Mouse (Mus musculus) heart, embryonic 11.5 days (tissue): ENCODE measurements around the gene Cdkn2aipnl. TPM values are rescaled to one million over a fixed set of nuclear protein-coding genes. Genes with fewer than 3 reads are reported as not detected.
A peak's percentile ranks its signal among the peaks of the same experiment; 100 is the strongest.

Experiments used
- ATAC-seq: fragments of 200-750 bp; cut with Nextera tagmentation; replicated peaks from 2 replicates; pipeline ENCODE4 v1.8.0; 2017; ENCODE audit warnings: moderate library complexity; ENCODE audit not compliant: insufficient number of reproducible peaks, low FRiP score, low TSS enrichment
- H3K27ac ChIP-seq: fragments of 300-500 bp; sonication (generic); 2 replicates; pipeline ENCODE4 v1.5.1; 2014; ENCODE audit warnings: mild to moderate bottlenecking, low read depth, low read length
- H3K27me3 ChIP-seq: fragments of 300-500 bp; sonication (generic); 2 replicates; pipeline ENCODE4 v1.6.1; 2014; ENCODE audit warnings: mild to moderate bottlenecking, low read length, mixed read lengths; ENCODE audit not compliant: control insufficient read depth, insufficient read depth
- H3K36me3 ChIP-seq: fragments of 300-500 bp; sonication (generic); 2 replicates; pipeline ENCODE4 v1.6.1; 2014; ENCODE audit warnings: mild to moderate bottlenecking, low read length, moderate library complexity, mixed read lengths; ENCODE audit not compliant: control insufficient read depth, insufficient read depth
- H3K4me1 ChIP-seq: fragments of 300-500 bp; sonication (generic); 2 replicates; pipeline ENCODE4 v1.6.1; 2014; ENCODE audit warnings: low read length; ENCODE audit not compliant: control insufficient read depth, insufficient read depth
- H3K4me2 ChIP-seq: fragments of 300-500 bp; sonication (generic); 2 replicates; pipeline ENCODE4 v1.6.1; 2014; ENCODE audit warnings: mild to moderate bottlenecking, moderate library complexity
- H3K4me3 ChIP-seq: fragments of 300-500 bp; sonication (generic); 2 replicates; pipeline ENCODE4 v1.5.1; 2014; ENCODE audit warnings: low read depth, low read length
- H3K9ac ChIP-seq: fragments of 300-500 bp; sonication (generic); 2 replicates; pipeline ENCODE4 v1.6.1; 2014; ENCODE audit warnings: mild to moderate bottlenecking, low read depth, low read length, moderate library complexity
- H3K9me3 ChIP-seq: fragments of 300-500 bp; sonication (generic); replicated peaks from 2 replicates; pipeline ENCODE4 v1.6.1; 2016; ENCODE audit warnings: low read length; ENCODE audit not compliant: control insufficient read depth
- WGBS: fragments of 180-500 bp; shearing (Covaris S2); extraction: QIAGEN DNeasy Blood & Tissue Kit; methylation state at CpG from one replicate; pipeline ENCODE4 v1.1.7; 2014; ENCODE audit not compliant: insufficient replicate concordance; 5-methylcytosine and 5-hydroxymethylcytosine counted together
- polyA plus RNA-seq: library from polyadenylated mRNA; unstranded; fragments of >200 nt; fragmentation: Nextera tagmentation; extraction: Ambion mirVana; gene quantifications from 2 replicates; pipeline ENCODE4 v1.2.1, GENCODE M21; 2014

The Cdkn2aipnl gene
- polyA plus RNA-seq, 1 experiment from 2014 or later, result 78.3 TPM

DNA sequence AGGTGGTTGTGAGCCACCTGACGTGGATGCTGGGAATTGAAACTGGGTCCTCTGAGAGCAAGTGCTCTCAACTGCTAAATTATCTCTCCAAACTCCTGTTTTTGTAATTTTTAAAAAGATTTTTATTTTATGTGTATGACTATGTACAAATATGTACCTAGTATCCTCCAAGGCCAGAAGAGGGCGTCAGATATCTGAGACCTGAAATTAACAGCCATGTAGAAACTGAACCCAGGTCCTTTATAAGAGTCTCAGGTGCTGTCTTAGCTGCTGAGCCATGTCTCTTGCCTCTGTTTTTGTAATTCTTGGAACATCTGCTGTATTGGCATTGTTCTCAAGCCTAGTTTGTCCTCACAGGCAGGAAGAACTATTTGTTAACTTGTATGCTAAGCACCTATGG, 2.0 kb downstream of the Cdkn2aipnl start:
- H3K4me2 ChIP-seq, result no peak overlapping the region
- WGBS, result 84% methylated on average over 2 of the region's 2 CpGs
- H3K4me3 ChIP-seq, result no peak overlapping the region
- peaks cover 4% of the 10 kb centered on the region; the same call in 1 of the 2 replicates for H3K4me1 ChIP-seq
- peaks cover 30% of the 10 kb centered on the region for H3K36me3 ChIP-seq
- no peaks in the 10 kb centered on the region for H3K27me3 ChIP-seq
- no peak overlapping the region for H3K27ac ChIP-seq
- no peak for ATAC-seq
- H3K9me3 ChIP-seq, result no peaks in the 10 kb centered on the region
- no peak overlapping the region for H3K9ac ChIP-seq

DNA sequence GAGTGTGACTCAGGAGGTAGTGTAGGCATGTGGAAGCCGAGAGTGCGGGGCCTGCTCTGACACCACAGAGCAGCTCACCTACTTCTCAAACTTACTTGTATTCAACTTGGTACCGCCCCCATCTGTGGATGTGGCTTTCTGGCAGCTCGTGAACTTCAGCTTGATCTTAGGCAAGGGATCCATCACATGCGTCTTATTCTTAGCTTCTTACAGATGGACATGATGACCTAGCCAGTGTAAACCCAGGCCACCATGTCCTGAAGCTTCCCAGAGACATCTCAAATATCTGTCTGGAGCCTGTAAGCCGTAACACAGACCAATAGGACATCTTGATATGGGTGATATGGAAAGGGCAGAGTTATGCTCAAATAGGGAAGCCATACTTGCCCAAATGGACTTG, 4.2 kb downstream of the Cdkn2aipnl start:
- H3K27me3 ChIP-seq, result no peaks in the 10 kb centered on the region
- H3K4me2 ChIP-seq, result no peak overlapping the region
- H3K4me1 ChIP-seq, result peaks cover 4% of the 10 kb centered on the region; the same call in 1 of the 2 replicates
- H3K9me3 ChIP-seq, result no peaks in the 10 kb centered on the region
- H3K9ac ChIP-seq, result no peak overlapping the region
- ATAC-seq, result no peak
- H3K4me3 ChIP-seq, result no peak overlapping the region
- peaks cover 35% of the 10 kb centered on the region for H3K36me3 ChIP-seq
- WGBS, result 91% methylated on average over 6 of the region's 6 CpGs
- H3K27ac ChIP-seq, result no peak overlapping the region

DNA sequence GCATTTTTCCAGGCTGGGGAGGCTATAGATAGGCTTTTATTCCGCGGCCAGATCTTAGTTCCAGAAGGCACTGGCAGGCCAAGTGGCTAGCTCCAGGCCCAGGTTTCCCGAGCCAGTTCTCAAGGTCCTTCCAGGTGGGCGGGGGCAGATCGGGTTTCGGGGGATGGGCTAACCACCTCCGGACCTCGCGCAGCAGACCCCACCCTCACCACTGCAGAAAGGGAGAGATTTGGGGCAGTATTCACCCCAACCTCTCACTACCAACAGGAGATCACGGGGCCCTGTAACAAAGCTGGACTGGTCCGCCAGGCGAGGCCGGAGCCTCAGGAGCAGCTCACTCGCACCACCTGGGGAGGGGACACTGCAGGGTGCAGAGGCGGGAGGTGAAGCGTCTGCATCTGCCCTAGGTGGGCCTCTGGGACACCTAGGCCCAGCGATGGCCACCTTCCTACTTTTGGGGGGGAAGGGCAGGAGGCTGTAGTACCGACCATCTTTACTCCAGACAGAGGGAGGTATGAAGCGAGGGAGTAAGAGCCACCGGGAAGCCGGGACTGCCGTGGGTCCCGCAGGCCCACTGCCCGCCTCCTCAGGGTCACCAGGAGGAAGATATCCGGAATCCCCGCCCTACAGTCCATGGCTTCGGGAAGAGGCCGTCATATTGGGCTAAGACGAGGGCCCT, 32.3 kb downstream of the Cdkn2aipnl start:
- under 1% methylated on average over 29 of the region's 29 CpGs for WGBS
- Histone ChIP-seq H3K9me3 (no peaks in the 10 kb centered on the region), H3K27ac (peak overlapping the region; percentile 94), H3K9ac (peak overlapping the region; percentile 98), H3K4me2 (peak overlapping the region; percentile 83), H3K36me3 (peaks cover 16% of the 10 kb centered on the region), H3K4me3 (peak overlapping the region; percentile 99), H3K4me1 (peaks cover 10% of the 10 kb centered on the region), H3K27me3 (no peaks in the 10 kb centered on the region)
- peak; percentile 46 for ATAC-seq

- peak; percentile 80 for ATAC-seq
- Histone ChIP-seq H3K9ac (peak within 1 kb of the TSS; percentile 98), H3K36me3 (peaks cover 12% of the 10 kb centered on the region), H3K4me3 (peak within 1 kb of the TSS; percentile 99), H3K27me3 (no peaks in the 10 kb centered on the region), H3K9me3 (no peaks in the 10 kb centered on the region), H3K4me1 (peaks cover 10% of the 10 kb centered on the region), H3K4me2 (peak within 1 kb of the TSS; percentile 83), H3K27ac (peak within 1 kb of the TSS; percentile 94)
- WGBS, result 1% methylated on average over 59 of the region's 63 CpGs
Measured at GRCm38 (mm10) chr11:52000290-52000962, 33.0 kb downstream of the Cdkn2aipnl start, which contains the start of gene Ube2b. Gene Ube2b (minus strand): TSS chr11:52000762.

DNA sequence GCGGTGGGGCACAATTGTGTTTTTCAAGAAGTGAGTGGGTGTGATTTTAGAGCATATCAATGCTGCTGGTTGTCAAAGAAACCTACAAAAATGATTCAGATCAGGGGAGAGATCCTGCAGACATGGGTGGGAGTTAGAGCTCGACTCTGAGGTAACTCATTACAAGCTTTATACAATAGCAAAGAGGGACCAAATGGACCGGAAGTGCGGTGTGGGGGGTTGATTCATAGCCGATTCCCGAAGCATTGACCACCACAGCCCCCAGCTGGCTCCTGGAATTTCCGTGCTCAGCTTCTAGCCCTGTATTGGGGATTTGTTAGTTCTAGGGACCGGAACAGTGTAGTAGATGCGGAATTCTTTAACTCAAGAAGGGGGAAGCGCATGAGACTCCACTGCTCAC, 33.9 kb downstream of the Cdkn2aipnl start:
- Histone ChIP-seq H3K4me2 (peak overlapping the region; percentile 83), H3K9me3 (no peaks in the 10 kb centered on the region), H3K27me3 (no peaks in the 10 kb centered on the region), H3K9ac (peak overlapping the region; percentile 47; the same call in 1 of the 2 replicates), H3K4me1 (peaks cover 10% of the 10 kb centered on the region), H3K4me3 (0 out of 2 replicates have a peak overlapping the region, but pooled peaks have one; percentile 99), H3K27ac (0 out of 2 replicates have a peak overlapping the region, but pooled peaks have one; percentile 51), H3K36me3 (peaks cover 4% of the 10 kb centered on the region; the same call in 1 of the 2 replicates)
- WGBS, result 60% methylated on average over 10 of the region's 10 CpGs
- ATAC-seq, result no peak

DNA sequence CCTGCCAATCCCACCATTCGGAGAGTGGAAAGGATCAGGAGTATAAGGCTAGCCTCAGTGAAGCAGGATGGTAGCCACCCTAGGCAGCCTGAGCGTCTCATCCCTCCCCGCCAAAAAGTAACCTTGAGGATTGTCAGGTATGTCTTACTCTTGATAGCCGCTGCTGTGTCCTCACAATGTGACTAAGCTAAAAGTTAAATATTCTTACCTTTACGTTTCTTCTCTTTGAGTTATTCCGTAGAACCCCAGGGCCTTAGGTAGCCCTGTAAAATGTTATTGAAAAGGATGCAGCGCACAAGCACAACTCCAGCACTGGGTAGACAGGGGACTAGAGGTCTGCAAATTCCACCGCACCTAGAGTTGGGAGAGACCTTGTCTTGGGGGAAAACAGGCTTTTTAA, 34.4 kb downstream of the Cdkn2aipnl start:
- no peaks in the 10 kb centered on the region for H3K27me3 ChIP-seq
- no peak overlapping the region for H3K4me3 ChIP-seq
- H3K9ac ChIP-seq, result no peak overlapping the region
- peaks cover 3% of the 10 kb centered on the region; the same call in 1 of the 2 replicates for H3K36me3 ChIP-seq
- H3K9me3 ChIP-seq, result no peaks in the 10 kb centered on the region
- WGBS, result 90% methylated on average over 8 of the region's 8 CpGs
- ATAC-seq, result no peak
- no peak overlapping the region for H3K27ac ChIP-seq
- peaks cover 10% of the 10 kb centered on the region for H3K4me1 ChIP-seq
- H3K4me2 ChIP-seq, result no peak overlapping the region

DNA sequence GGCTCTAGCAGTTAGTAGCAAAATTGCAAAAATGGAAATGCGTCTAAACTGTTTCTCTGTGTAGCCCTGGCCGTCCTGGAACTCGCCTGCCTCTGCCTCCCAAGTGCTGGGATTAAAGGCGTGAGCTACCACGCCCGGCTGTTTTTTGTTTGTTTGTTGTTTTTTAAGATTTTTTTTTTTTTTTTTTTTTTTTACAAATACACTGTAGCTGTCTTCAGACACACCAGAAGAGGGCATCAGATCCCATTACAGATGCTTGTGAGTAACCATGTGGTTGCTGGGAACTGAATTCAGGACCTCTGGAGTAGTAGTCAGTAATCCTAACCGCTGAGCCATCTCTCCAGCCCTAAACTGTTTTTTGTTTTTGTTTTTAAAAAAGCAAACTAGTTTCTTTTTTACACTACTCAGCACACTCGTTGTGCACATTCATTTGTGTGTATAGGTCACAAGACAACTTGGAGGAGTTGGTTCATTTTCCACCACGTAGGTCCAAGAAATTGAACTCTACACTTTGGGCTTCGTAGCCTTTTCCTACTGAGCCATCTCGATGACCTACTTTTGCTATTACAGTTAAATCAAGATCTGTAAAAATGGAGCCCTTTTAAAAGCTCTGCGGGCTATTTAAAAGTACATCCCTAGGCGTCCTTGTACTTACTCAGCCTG, 35.5 kb downstream of the Cdkn2aipnl start:
- 74% methylated on average over 13 of the region's 13 CpGs for WGBS
- Histone ChIP-seq H3K27ac (peak overlapping the region; percentile 84), H3K36me3 (no peaks in the 10 kb centered on the region), H3K4me3 (peak overlapping the region; percentile 61), H3K4me2 (peak overlapping the region; percentile 79), H3K9ac (peak overlapping the region; percentile 79), H3K4me1 (peaks cover 10% of the 10 kb centered on the region), H3K27me3 (no peaks in the 10 kb centered on the region), H3K9me3 (no peaks in the 10 kb centered on the region)
- no peak for ATAC-seq

- H3K27me3 ChIP-seq, result no peaks in the 10 kb centered on the region
- H3K4me3 ChIP-seq, result peak overlapping the region; percentile 61
- H3K9ac ChIP-seq, result peak overlapping the region; percentile 79
- ATAC-seq, result no peak
- no peaks in the 10 kb centered on the region for H3K36me3 ChIP-seq
- H3K9me3 ChIP-seq, result no peaks in the 10 kb centered on the region
- H3K4me2 ChIP-seq, result peak overlapping the region; percentile 79
- peaks cover 7% of the 10 kb centered on the region for H3K4me1 ChIP-seq
- 18% methylated on average over 4 of the region's 4 CpGs for WGBS
- peak overlapping the region; percentile 84 for H3K27ac ChIP-seq
Measured at GRCm38 (mm10) chr11:52003505-52003771, 36.0 kb downstream of the Cdkn2aipnl start.
